Mouse (Mus musculus) embryonic stem cell, embryonic (primary cell): Measurements from ENCODE around the gene Tmem121.

Experiments used
- CTCF ChIA-PET, 4 experiments: fragments of 300-600 bp in 2 of 4; fragments of 350-600 bp in 2 of 4; sonication (Branson Sonifier 250); formaldehyde crosslinking; loops; one replicate each; lab custom pipeline; 2022; ENCODE audit warnings: inconsistent platforms in 2 of 4; lab: Charles Lee
- POLR2A ChIA-PET, 4 experiments: fragments of 300-600 bp in 2 of 4; fragments of 350-600 bp in 2 of 4; sonication (Branson Sonifier 250); formaldehyde crosslinking; loops; one replicate each; lab custom pipeline; 2022; ENCODE audit warnings: antibody characterized with exemption in 4 of 4, inconsistent platforms in 1 of 4; lab: Charles Lee

The Tmem121 gene

GRCm38 (mm10) chr12:113144886-113145285, 40.8 kb upstream of the Tmem121 start:
- ChIA-PET POLR2A (interaction anchor here in 2 of 4 experiments (0.7 to 4.1 kb wide), 6 partner anchors 9 to 77 kb away, joined by 3 to 13 read pairs (median 3); partner anchors contain the start of gene Tedc1 (in 1 of the 2)), CTCF (interaction anchor here (0.5 to 7.8 kb wide), 18 partner anchors 11 to 811 kb away, joined by 3 to 85 read pairs (median 4); partner anchors contain the start of genes Tedc1 (in 2 of the 4) and Tex22 (in 1 of the 4))

- CTCF ChIA-PET: interaction anchor here (0.5 to 7.8 kb wide), 41 partner anchors 9 to 422 kb away, joined by 3 to 85 read pairs (median 4); partner anchors contain the start of genes Tedc1 (in 4 of the 4), Tex22 (in 2 of the 4), Brf1 (in 1 of the 4) and Pacs2 (in 1 of the 4)
Observed at GRCm38 (mm10) chr12:113145591-113145990, 40.1 kb upstream of the Tmem121 start.

GRCm38 (mm10) chr12:113146112-113147057, 39.3 kb upstream of the Tmem121 start, which contains the start of gene Crip1:
Gene Crip1, plus strand, starts transcription at chr12:113146316.
- ChIA-PET POLR2A (interaction anchor here (0.6 to 4.1 kb wide), 22 partner anchors 9 to 317 kb away, joined by 3 to 37 read pairs (median 4); partner anchors contain the start of genes Tedc1 (in 4 of the 4), Brf1 (in 1 of the 4), Btbd6 (in 1 of the 4) and Cdca4 (in 1 of the 4)), CTCF (interaction anchor here (0.5 to 7.8 kb wide), 56 partner anchors 9 to 423 kb away, joined by 3 to 85 read pairs (median 4); partner anchors contain the start of genes Tedc1 (in 4 of the 4), Tex22 (in 2 of the 4), Brf1 (in 1 of the 4) and Btbd6 (in 1 of the 4))

More at GRCm38 (mm10) chr12:113145591-113145990, 40.1 kb upstream of the Tmem121 start:
- POLR2A ChIA-PET: interaction anchor here (0.6 to 4.1 kb wide), 13 partner anchors 10 to 170 kb away, joined by 3 to 37 read pairs (median 6); partner anchors contain the start of genes Tedc1 (in 4 of the 4), Brf1 (in 1 of the 4) and Btbd6 (in 1 of the 4)

- ChIA-PET POLR2A (interaction anchor here in 3 of 4 experiments (1.0 to 4.1 kb wide), 10 partner anchors 8 to 73 kb away, joined by 3 to 37 read pairs (median 6); partner anchors contain the start of genes Tedc1 (in 3 of the 3) and Tex22 (in 1 of the 3)), CTCF (interaction anchor here in 3 of 4 experiments (0.6 to 4.3 kb wide), 11 partner anchors 8 to 145 kb away, joined by 3 to 55 read pairs (median 6); partner anchors contain the start of gene Tedc1 (in 2 of the 3))
Observed at GRCm38 (mm10) chr12:113147481-113147880, 38.2 kb upstream of the Tmem121 start.

- ChIA-PET POLR2A (interaction anchor here in 2 of 4 experiments (0.6 to 2.3 kb wide), 9 partner anchors 8 to 172 kb away, joined by 3 to 6 read pairs (median 3); partner anchors contain the start of genes Crip2 (in 2 of the 2) and Btbd6 (in 1 of the 2)), CTCF (interaction anchor here in 1 of 4 experiments (0.6 to 1.9 kb wide), 4 partner anchors 9 to 74 kb away, joined by 3 to 7 read pairs (median 5); partner anchors contain the start of genes Crip2 and Tex22)
Observed at GRCm38 (mm10) chr12:113148381-113149035, 37.2 kb upstream of the Tmem121 start.

GRCm38 (mm10) chr12:113149341-113149740, 36.4 kb upstream of the Tmem121 start:
- POLR2A ChIA-PET: interaction anchor here in 2 of 4 experiments (0.7 to 2.3 kb wide), 6 partner anchors 9 to 173 kb away, joined by 3 to 6 read pairs (median 4); partner anchors contain the start of genes Crip2 (in 2 of the 2) and Btbd6 (in 1 of the 2)
- CTCF ChIA-PET: interaction anchor here in 1 of 4 experiments (1.3 to 1.9 kb wide), 2 partner anchors 68 to 75 kb away, joined by 7 read pairs; partner anchors contain the start of gene Tex22

GRCm38 (mm10) chr12:113149896-113150295, 35.8 kb upstream of the Tmem121 start:
- CTCF ChIA-PET: interaction anchor here (0.6 to 1.9 kb wide), 5 partner anchors 8 to 1880 kb away, joined by 3 to 7 read pairs (median 4); partner anchors contain the start of gene Tex22 (in 1 of the 4)

GRCm38 (mm10) chr12:113150591-113150990, 35.1 kb upstream of the Tmem121 start:
- ChIA-PET CTCF (interaction anchor here (0.6 to 1.2 kb wide), 4 partner anchors 8 to 275 kb away, joined by 3 to 4 read pairs (median 4); no protein-coding TSS in a partner anchor), POLR2A (interaction anchor here in 3 of 4 experiments (0.8 to 2.3 kb wide), 8 partner anchors 8 to 37 kb away, joined by 3 to 5 read pairs (median 4); partner anchors contain the start of genes Crip2 (in 3 of the 3) and Tmem121 (in 1 of the 3))

More at GRCm38 (mm10) chr12:113149896-113150295, 35.8 kb upstream of the Tmem121 start:
- POLR2A ChIA-PET: interaction anchor here in 2 of 4 experiments (0.7 to 2.3 kb wide), 4 partner anchors 9 to 36 kb away, joined by 3 to 5 read pairs (median 4); partner anchors contain the start of genes Crip2 (in 1 of the 2) and Tmem121 (in 1 of the 2)

GRCm38 (mm10) chr12:113151046-113151445, 34.7 kb upstream of the Tmem121 start:
- POLR2A ChIA-PET: interaction anchor here (1.0 to 1.7 kb wide), 8 partner anchors 8 to 37 kb away, joined by 3 to 5 read pairs (median 4); partner anchors contain the start of genes Crip2 (in 3 of the 4) and Tmem121 (in 1 of the 4)
- CTCF ChIA-PET: interaction anchor here (0.6 to 1.2 kb wide), 6 partner anchors 9 to 1915 kb away, joined by 3 to 4 read pairs (median 4); partner anchors contain the start of gene Crip2 (in 1 of the 4)

- POLR2A ChIA-PET: interaction anchor here in 3 of 4 experiments (1.0 to 1.7 kb wide), 6 partner anchors 9 to 36 kb away, joined by 3 to 5 read pairs (median 4); partner anchors contain the start of gene Crip2 (in 3 of the 3)
- CTCF ChIA-PET: interaction anchor here in 2 of 4 experiments (0.8 kb wide), 2 partner anchors 12 to 1916 kb away, joined by 4 read pairs; partner anchors contain the start of gene Crip2 (in 1 of the 2)
Observed at GRCm38 (mm10) chr12:113151661-113152271, 34.0 kb upstream of the Tmem121 start.

- POLR2A ChIA-PET: interaction anchor here in 2 of 4 experiments (1.1 to 1.6 kb wide), 2 partner anchors 12 kb away, joined by 3 to 5 read pairs; partner anchors contain the start of gene Crip2 (in 1 of the 2)
- CTCF ChIA-PET: no interaction called here
Observed at GRCm38 (mm10) chr12:113152272-113152661, 33.5 kb upstream of the Tmem121 start.

- ChIA-PET CTCF (interaction anchor here in 1 of 4 experiments (1.0 to 1.3 kb wide), 2 partner anchors 10 to 79 kb away, joined by 3 to 4 read pairs; partner anchors contain the start of gene Tex22), POLR2A (interaction anchor here in 2 of 4 experiments (0.5 to 1.6 kb wide), 3 partner anchors 9 to 1424 kb away, joined by 3 to 5 read pairs (median 3); no protein-coding TSS in a partner anchor)
Observed at GRCm38 (mm10) chr12:113152991-113153525, 32.7 kb upstream of the Tmem121 start.

GRCm38 (mm10) chr12:113153971-113154370, 31.8 kb upstream of the Tmem121 start:
- CTCF ChIA-PET: interaction anchor here in 1 of 4 experiments (1.3 kb wide), 1 partner anchor 80 kb away, joined by 3 read pairs; the partner anchor contains the start of gene Tex22
- POLR2A ChIA-PET: interaction anchor here in 3 of 4 experiments (0.5 to 4.4 kb wide), 5 partner anchors 10 to 639 kb away, joined by 3 to 41 read pairs (median 3); no protein-coding TSS in a partner anchor

- CTCF ChIA-PET: interaction anchor here (0.5 to 4.1 kb wide), 21 partner anchors 8 to 456 kb away, joined by 3 to 85 read pairs (median 4); partner anchors contain the start of genes Crip1 (in 4 of the 4), Crip2 (in 1 of the 4) and Tex22 (in 1 of the 4)
- POLR2A ChIA-PET: interaction anchor here in 3 of 4 experiments (0.6 to 4.4 kb wide), 13 partner anchors 8 to 408 kb away, joined by 3 to 41 read pairs (median 14); partner anchors contain the start of genes Crip1 (in 3 of the 3), Crip2 (in 2 of the 3) and Jag2 (in 1 of the 3)
Observed at GRCm38 (mm10) chr12:113154747-113155075, 31.0 kb upstream of the Tmem121 start.
